Mouse (Mus musculus) heart, postnatal 10 days (tissue): ENCODE data around the gene Rps6. TPM values are rescaled to one million over a fixed set of nuclear protein-coding genes. Genes with fewer than 3 reads are reported as not detected.
"Not testable (repeated sequence)": the region's sequence is repeated elsewhere in the genome, so short reads cannot be mapped to it uniquely, and the experiment has no call there.

ENCODE experiments used
- DNase-seq, 2 experiments: peaks; one replicate each; pipeline ENCODE4 v3.0.0; 2021
- intact Hi-C: fragments of 180-260 bp; cut with DNase I; formaldehyde crosslinking; loops from one replicate; pipeline ENCODE4 v1.15.1; 2025
- total RNA-seq, 2 experiments: library from RNA; stranded (reverse); gene quantifications; 2 replicates each; pipeline ENCODE4 v1.2.3; 2021

The Rps6 gene
- total RNA-seq, 2 experiments from 2014 or later: 592 to 638 TPM

GRCm38 (mm10) chr4:86852813-86853590 lies 4.2 kb downstream of the Rps6 start:
- intact Hi-C loops: loop anchor here (10.0 kb wide), 1 partner anchor 278 kb away; the partner anchor contains the start of gene Rraga
- no peak for DNase-seq

- intact Hi-C loops: loop anchor here (10.0 kb wide), 1 partner anchor 277 kb away; the partner anchor contains the start of gene Rraga
Measured at GRCm38 (mm10) chr4:86852018-86852417, 5.2 kb downstream of the Rps6 start.

GRCm38 (mm10) chr4:86851331-86851730 lies 5.9 kb downstream of the Rps6 start:
- intact Hi-C loops: loop anchor here (10.0 kb wide), 1 partner anchor 277 kb away; the partner anchor contains the start of gene Rraga
- no peak for DNase-seq

More at GRCm38 (mm10) chr4:86852018-86852417, 5.2 kb downstream of the Rps6 start:
- DNase-seq: no peak

- intact Hi-C loops: no loop called here
- DNase-seq: no peak
Measured at GRCm38 (mm10) chr4:86847246-86847645, 10.0 kb downstream of the Rps6 start.

- intact Hi-C loops: no loop called here
- DNase-seq: peak in 1 of 2 experiments; percentile 13
Measured at GRCm38 (mm10) chr4:86845384-86845783, 11.8 kb downstream of the Rps6 start.

GRCm38 (mm10) chr4:86841141-86841540 lies 16.1 kb downstream of the Rps6 start:
- DNase-seq, intact Hi-C loops: not testable (repeated sequence)

- intact Hi-C loops: no loop called here
- no peak for DNase-seq
Measured at GRCm38 (mm10) chr4:86831896-86832295, 25.3 kb downstream of the Rps6 start.

GRCm38 (mm10) chr4:86825143-86825542 lies 32.1 kb downstream of the Rps6 start:
- intact Hi-C loops: loop anchor here (5.0 kb wide), 1 partner anchor 102 kb away; no protein-coding TSS in a partner anchor
- DNase-seq: peak in 1 of 2 experiments; percentile 2

GRCm38 (mm10) chr4:86823169-86823568 lies 34.0 kb downstream of the Rps6 start:
- intact Hi-C loops: no loop called here

GRCm38 (mm10) chr4:86814850-86815249 lies 42.4 kb downstream of the Rps6 start:
- DNase-seq: no peak
- intact Hi-C loops: no loop called here

More at GRCm38 (mm10) chr4:86823169-86823568, 34.0 kb downstream of the Rps6 start:
- peak; percentile 50 to 75 for DNase-seq

GRCm38 (mm10) chr4:86810604-86811003 lies 46.6 kb downstream of the Rps6 start:
- intact Hi-C loops: no loop called here
- peak; percentile 11 to 24 for DNase-seq

Other genes starting within 250 kb of the Rps6 start
- 10 to 100 TPM in 1 of 2 experiments, 1 to 10 TPM in 1; 8.1 to 10.6 TPM for gene Haus6, start 245.4 kb downstream of the Rps6 start, total RNA-seq
- 100 to 1,000 TPM; 132 to 153 TPM for gene Plin2, start 187.4 kb downstream of the Rps6 start, total RNA-seq
- gene Dennd4c, start 108.9 kb downstream of the Rps6 start, total RNA-seq: 10 to 100 TPM; 34.2 to 34.8 TPM
- gene Acer2, start 17.0 kb upstream of the Rps6 start, total RNA-seq: 10 to 100 TPM; 14.1 to 23.5 TPM